Mouse (Mus musculus): ENCODE data around the gene Sema4d.

DNA sequence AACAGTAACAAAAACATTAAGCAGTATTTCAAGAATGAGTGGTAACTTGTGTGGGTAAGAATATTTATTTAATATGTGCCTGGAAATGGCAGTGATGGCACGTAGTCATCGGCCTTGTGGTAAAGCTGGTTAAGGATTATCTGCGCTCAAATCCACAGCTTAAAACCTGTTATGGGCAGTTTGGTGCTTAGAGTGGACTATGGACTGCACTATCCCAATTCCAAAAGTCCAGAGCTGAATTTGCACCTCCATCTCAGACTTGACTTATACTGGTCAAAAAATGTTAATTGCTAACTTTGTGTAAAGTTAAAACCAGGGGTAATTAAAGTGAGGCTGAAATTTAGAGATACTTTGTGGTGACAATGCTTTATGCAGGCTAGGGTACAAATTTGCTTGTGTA lies 145.8 kb downstream of the Sema4d start:
- no peak for TF ChIP-seq CTCF (IDR thresholded peaks at IDR 0.05; ENCODE audit: low read depth)
- no peak for TF ChIP-seq EP300 (IDR thresholded peaks at IDR 0.05; ENCODE audit: low read depth)
